Mouse (Mus musculus) left cerebral cortex, adult 9 months (tissue): ENCODE results near the gene Kdf1.
A peak's percentile ranks its signal among the peaks of the same experiment; 100 is the strongest.

ENCODE experiments used
- DNase-seq, 2 experiments: peaks; one replicate each; pipeline ENCODE4 v3.0.0; 2022; ENCODE audit warnings: low spot score in 2 of 2

The Kdf1 gene

GRCm38 (mm10) chr4:133553448-133554330 lies 34.9 kb downstream of the Kdf1 start:
- DNase-seq: no peak

GRCm38 (mm10) chr4:133557041-133557717 lies 38.4 kb downstream of the Kdf1 start:
- no peak for DNase-seq

DNA sequence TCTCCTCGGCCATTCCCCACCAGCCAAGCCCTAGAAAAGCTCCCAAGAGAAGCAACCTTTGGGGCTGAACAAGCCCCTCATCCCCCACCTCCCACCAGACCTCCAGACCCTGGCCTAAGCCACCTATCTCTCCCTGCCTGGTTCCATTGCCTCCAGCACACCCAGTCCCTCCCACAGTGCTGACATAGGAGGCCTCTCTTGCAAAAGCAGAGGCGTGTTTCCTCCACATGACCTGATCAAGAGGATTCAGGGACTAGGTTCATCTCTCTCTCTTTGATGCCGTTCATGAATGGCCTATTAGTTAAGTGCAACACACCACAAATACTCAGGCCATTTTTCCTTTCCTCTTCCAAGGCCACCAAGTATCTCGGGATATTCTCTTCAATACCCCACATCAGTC lies 41.1 kb downstream of the Kdf1 start:
- no peak for DNase-seq

GRCm38 (mm10) chr4:133561622-133562021 lies 42.9 kb downstream of the Kdf1 start:
- DNase-seq: no peak

GRCm38 (mm10) chr4:133563123-133563571 lies 44.4 kb downstream of the Kdf1 start:
- DNase-seq: no peak

- DNase-seq: no peak
These were observed 48.5 kb downstream of the Kdf1 start for GRCm38 (mm10) chr4:133567251-133567650.

GRCm38 (mm10) chr4:133569291-133570065 lies 50.7 kb downstream of the Kdf1 start:
- no peak for DNase-seq

GRCm38 (mm10) chr4:133570066-133570466 lies 51.3 kb downstream of the Kdf1 start:
- no peak for DNase-seq

GRCm38 (mm10) chr4:133574070-133574842 lies 55.5 kb downstream of the Kdf1 start, which contains the start of gene Gpatch3:
Gpatch3 (plus strand) TSS chr4:133574745.
- peak; percentile 69 to 90 for DNase-seq

- no peak for DNase-seq
These were observed 56.1 kb downstream of the Kdf1 start for GRCm38 (mm10) chr4:133574843-133575202.

GRCm38 (mm10) chr4:133577983-133578382 lies 59.2 kb downstream of the Kdf1 start:
- DNase-seq: no peak
